Mouse (Mus musculus): ENCODE measurements around the gene Mapkapk3. TPM values are rescaled to one million over a fixed set of nuclear protein-coding genes. Genes with fewer than 3 reads are reported as not detected.

Mapkapk3 gene
- polyA plus RNA-seq, 1 experiment from 2014 or later, result 41.1 TPM

DNA sequence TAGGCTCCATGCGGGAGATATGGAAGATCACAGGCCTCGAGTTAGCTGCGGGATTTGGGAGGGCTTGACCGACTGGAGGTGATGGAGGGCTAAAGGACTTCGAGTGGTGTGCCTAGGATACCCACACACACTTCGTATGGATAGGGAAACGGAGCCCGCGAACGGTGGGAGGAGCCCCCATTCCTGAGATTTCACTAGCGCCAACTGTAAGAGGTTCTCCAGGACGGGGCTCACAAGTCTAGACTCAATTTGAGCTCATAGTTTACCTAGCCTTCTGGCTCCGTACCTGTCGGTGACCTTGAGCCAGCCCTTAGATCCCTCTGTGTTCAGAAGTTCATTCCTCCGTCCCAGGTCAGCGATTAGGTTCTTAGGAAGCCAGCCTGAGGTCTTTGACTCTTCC lies 7.4 kb upstream of the Mapkapk3 start:
- WGBS, result 8% methylated on average over 16 of the region's 16 CpGs
- H3K9me3 ChIP-seq (ENCODE audit: control insufficient read depth, low read length), result no peaks in the 10 kb centered on the region
- peak; percentile 10 for ATAC-seq
- peaks cover 32% of the 10 kb centered on the region for H3K4me1 ChIP-seq (ENCODE audit: control insufficient read depth, insufficient read depth, low read length)
- H3K4me2 ChIP-seq (ENCODE audit: low read depth, low read length), result peak overlapping the region; percentile 89
- H3K9ac ChIP-seq (ENCODE audit: low read depth, low read length), result peak overlapping the region; percentile 82
- H3K36me3 ChIP-seq (ENCODE audit: control insufficient read depth, insufficient read depth, low read length), result peaks cover 14% of the 10 kb centered on the region; the same call in 1 of the 2 replicates
- peak overlapping the region; percentile 71 for H3K4me3 ChIP-seq (ENCODE audit: low read length)
- peaks cover 4% of the 10 kb centered on the region; the same call in 1 of the 2 replicates for H3K27me3 ChIP-seq (replicated peaks; ENCODE audit: control insufficient read depth, insufficient read depth, low read length)
- peak overlapping the region; percentile 89 for H3K27ac ChIP-seq (ENCODE audit: low read length)

DNA sequence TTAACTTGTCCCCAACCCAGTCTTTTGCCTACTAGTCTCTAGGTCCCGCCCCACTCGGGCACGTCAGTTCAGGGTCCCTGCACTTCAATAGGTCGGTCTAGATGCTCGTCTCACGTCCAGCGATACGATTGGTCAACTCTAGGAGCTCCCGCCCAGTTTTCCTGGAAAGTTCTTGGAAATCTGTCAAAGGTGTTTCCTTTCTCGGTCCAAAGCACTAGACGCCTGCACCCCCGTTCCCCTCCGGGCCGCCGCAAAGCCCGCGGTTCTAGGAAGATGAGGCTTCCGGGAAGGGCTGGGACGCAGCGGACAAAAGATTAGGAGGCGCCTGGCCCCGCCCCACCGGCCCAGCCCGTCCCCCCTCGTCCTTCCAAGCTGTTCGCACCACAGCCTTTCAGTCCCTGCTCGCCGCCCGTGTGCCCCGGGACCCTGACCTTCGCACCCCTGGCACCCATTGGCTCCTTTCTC lies 6.9 kb upstream of the Mapkapk3 start:
- WGBS, result under 1% methylated on average over 31 of the region's 31 CpGs
- Histone ChIP-seq H3K4me3 (ENCODE audit: low read length) (peak overlapping the region; percentile 71), H3K36me3 (ENCODE audit: control insufficient read depth, insufficient read depth, low read length) (peaks cover 10% of the 10 kb centered on the region; the same call in 1 of the 2 replicates)

DNA sequence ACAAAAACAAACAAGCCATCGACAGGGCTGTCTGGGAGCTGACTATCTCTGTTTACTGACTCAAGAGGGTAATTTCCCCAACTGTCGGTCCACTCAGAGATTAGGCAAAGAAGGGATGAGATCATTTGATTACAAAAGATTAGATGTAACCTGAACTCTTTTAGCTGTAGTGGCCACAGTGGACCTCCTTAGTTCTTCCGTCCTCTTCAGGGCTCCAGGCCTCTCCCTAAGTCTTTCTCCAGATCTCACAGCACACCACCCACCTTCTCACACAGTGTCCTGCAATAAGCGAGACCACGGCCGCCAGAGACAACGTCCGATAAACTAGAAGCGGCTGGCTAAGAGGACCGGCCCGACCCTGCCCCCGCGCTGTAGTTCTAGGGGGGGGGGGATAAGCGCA lies 6.4 kb upstream of the Mapkapk3 start:
- H3K9me3 ChIP-seq (ENCODE audit: control insufficient read depth, low read length), result no peaks in the 10 kb centered on the region
- peaks cover 32% of the 10 kb centered on the region for H3K4me1 ChIP-seq (ENCODE audit: control insufficient read depth, insufficient read depth, low read length)
- peak overlapping the region; percentile 89 for H3K4me2 ChIP-seq (ENCODE audit: low read depth, low read length)
- 0 out of 2 replicates have a peak, but pooled peaks cover 6% of the 10 kb centered on the region for H3K36me3 ChIP-seq (ENCODE audit: control insufficient read depth, insufficient read depth, low read length)
- WGBS, result under 1% methylated on average over 14 of the region's 14 CpGs
- peaks cover 4% of the 10 kb centered on the region; the same call in 1 of the 2 replicates for H3K27me3 ChIP-seq (replicated peaks; ENCODE audit: control insufficient read depth, insufficient read depth, low read length)
- ATAC-seq, result peak; percentile 32
- H3K4me3 ChIP-seq (ENCODE audit: low read length), result peak overlapping the region; percentile 71
- H3K27ac ChIP-seq (ENCODE audit: low read length), result peak overlapping the region; percentile 88
- peak overlapping the region; percentile 63 for H3K9ac ChIP-seq (ENCODE audit: low read depth, low read length)

More for the DNA sequence above, 6.9 kb upstream of the Mapkapk3 start:
- H3K9me3 ChIP-seq (ENCODE audit: control insufficient read depth, low read length), result no peaks in the 10 kb centered on the region
- H3K27me3 ChIP-seq (replicated peaks; ENCODE audit: control insufficient read depth, insufficient read depth, low read length), result peaks cover 4% of the 10 kb centered on the region; the same call in 1 of the 2 replicates
- H3K4me2 ChIP-seq (ENCODE audit: low read depth, low read length), result peak overlapping the region; percentile 89
- H3K9ac ChIP-seq (ENCODE audit: low read depth, low read length), result peak overlapping the region; percentile 82
- H3K4me1 ChIP-seq (ENCODE audit: control insufficient read depth, insufficient read depth, low read length), result peaks cover 32% of the 10 kb centered on the region
- peak overlapping the region; percentile 89 for H3K27ac ChIP-seq (ENCODE audit: low read length)
- ATAC-seq, result peak; percentile 96

DNA sequence AAGGTAGTCTGAATTCAATTTTAAA lies 6.2 kb upstream of the Mapkapk3 start, which contains the start of gene Cish:
Cish (plus strand) TSS at position 11 of the 25 bp plus-strand sequence.
- Histone ChIP-seq H3K4me1 (ENCODE audit: control insufficient read depth, insufficient read depth, low read length) (peaks cover 32% of the 10 kb centered on the region), H3K27me3 (replicated peaks; ENCODE audit: control insufficient read depth, insufficient read depth, low read length) (peaks cover 4% of the 10 kb centered on the region; the same call in 1 of the 2 replicates), H3K4me3 (ENCODE audit: low read length) (peak within 1 kb of the TSS; percentile 71), H3K9me3 (ENCODE audit: control insufficient read depth, low read length) (no peaks in the 10 kb centered on the region), H3K9ac (ENCODE audit: low read depth, low read length) (peak within 1 kb of the TSS; percentile 82), H3K36me3 (ENCODE audit: control insufficient read depth, insufficient read depth, low read length) (0 out of 2 replicates have a peak, but pooled peaks cover 6% of the 10 kb centered on the region), H3K4me2 (ENCODE audit: low read depth, low read length) (peak within 1 kb of the TSS; percentile 89), H3K27ac (ENCODE audit: low read length) (peak within 1 kb of the TSS; percentile 89)
- ATAC-seq, result no peak

DNA sequence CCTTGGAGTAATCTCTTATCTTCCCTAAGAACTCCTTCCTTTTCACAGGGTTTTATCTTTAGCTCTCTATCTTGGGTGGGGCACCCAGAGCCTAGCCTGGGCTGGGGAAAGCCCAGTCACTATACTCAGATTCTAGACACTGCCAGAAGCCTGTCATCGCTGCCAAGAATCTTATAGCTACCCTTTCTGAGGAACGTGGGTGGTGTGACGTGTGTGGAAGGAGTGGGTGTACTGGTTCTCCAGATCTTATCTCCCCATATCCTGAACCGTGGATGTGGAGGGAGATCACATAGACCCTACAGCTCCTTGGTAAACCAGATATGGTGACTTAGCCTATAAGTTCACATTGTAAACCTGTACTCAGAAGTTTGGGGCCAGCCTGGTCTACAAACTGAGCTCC lies 5.9 kb upstream of the Mapkapk3 start:
- peak overlapping the region; percentile 63 for H3K9ac ChIP-seq (ENCODE audit: low read depth, low read length)

DNA sequence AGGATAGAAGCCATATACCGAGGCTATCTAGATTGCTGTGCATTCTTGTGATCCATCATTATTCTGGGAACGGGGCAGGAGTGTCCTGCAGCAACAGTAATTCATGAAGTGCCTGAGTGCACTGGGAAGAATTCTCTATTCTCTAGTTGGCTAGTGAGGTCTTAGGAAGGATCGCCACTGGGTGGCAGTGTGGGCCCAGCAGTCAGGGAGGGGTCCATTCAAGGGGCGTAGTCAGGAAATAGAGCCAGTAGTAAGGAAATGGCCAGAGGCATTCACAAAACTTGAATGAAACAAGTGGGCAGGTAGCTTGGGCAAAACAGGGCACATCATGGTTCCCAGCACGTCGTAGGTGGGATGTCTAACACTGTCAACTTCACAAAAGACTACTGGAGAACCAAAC lies 4.6 kb upstream of the Mapkapk3 start:
- ATAC-seq, result no peak
- Histone ChIP-seq H3K9ac (ENCODE audit: low read depth, low read length) (no peak overlapping the region), H3K4me1 (ENCODE audit: control insufficient read depth, insufficient read depth, low read length) (peaks cover 33% of the 10 kb centered on the region), H3K4me2 (ENCODE audit: low read depth, low read length) (no peak overlapping the region), H3K4me3 (ENCODE audit: low read length) (no peak overlapping the region), H3K27ac (ENCODE audit: low read length) (no peak overlapping the region), H3K27me3 (replicated peaks; ENCODE audit: control insufficient read depth, insufficient read depth, low read length) (peaks cover 4% of the 10 kb centered on the region; the same call in 1 of the 2 replicates), H3K36me3 (ENCODE audit: control insufficient read depth, insufficient read depth, low read length) (no peaks in the 10 kb centered on the region), H3K9me3 (ENCODE audit: control insufficient read depth, low read length) (no peaks in the 10 kb centered on the region)
- WGBS, result 5% methylated on average over 6 of the region's 6 CpGs

More for the DNA sequence above, 5.9 kb upstream of the Mapkapk3 start:
- Histone ChIP-seq H3K4me3 (ENCODE audit: low read length) (peak overlapping the region; percentile 71), H3K36me3 (ENCODE audit: control insufficient read depth, insufficient read depth, low read length) (0 out of 2 replicates have a peak, but pooled peaks cover 5% of the 10 kb centered on the region), H3K4me1 (ENCODE audit: control insufficient read depth, insufficient read depth, low read length) (peaks cover 32% of the 10 kb centered on the region), H3K27me3 (replicated peaks; ENCODE audit: control insufficient read depth, insufficient read depth, low read length) (peaks cover 4% of the 10 kb centered on the region; the same call in 1 of the 2 replicates), H3K9me3 (ENCODE audit: control insufficient read depth, low read length) (no peaks in the 10 kb centered on the region), H3K27ac (ENCODE audit: low read length) (peak overlapping the region; percentile 88), H3K4me2 (ENCODE audit: low read depth, low read length) (peak overlapping the region; percentile 89)
- WGBS, result 48% methylated on average over 4 of the region's 4 CpGs
- ATAC-seq, result no peak

DNA sequence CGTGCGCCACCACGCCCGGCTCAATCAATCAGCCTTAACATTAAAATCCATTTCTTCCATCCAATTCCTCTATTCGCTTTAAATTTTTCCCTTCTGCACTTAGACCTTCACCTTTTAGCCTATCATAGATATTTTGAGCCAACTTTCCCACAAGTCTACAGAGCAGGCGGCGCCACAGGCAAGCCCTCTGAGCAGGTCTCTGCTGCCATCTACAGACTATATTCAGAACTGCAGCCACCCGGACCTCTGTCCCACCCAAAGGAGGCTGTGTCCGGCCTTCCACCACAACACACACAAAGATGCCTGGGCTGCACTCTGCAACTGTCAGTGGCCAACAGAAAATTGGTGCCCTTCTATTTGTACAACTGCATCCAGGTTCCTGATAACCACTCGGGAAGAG lies 1.2 kb upstream of the Mapkapk3 start:
- Histone ChIP-seq H3K36me3 (ENCODE audit: control insufficient read depth, insufficient read depth, low read length) (no peaks in the 10 kb centered on the region), H3K9me3 (ENCODE audit: control insufficient read depth, low read length) (no peaks in the 10 kb centered on the region), H3K27ac (ENCODE audit: low read length) (no peak overlapping the region), H3K9ac (ENCODE audit: low read depth, low read length) (no peak overlapping the region), H3K4me3 (ENCODE audit: low read length) (no peak overlapping the region), H3K4me2 (ENCODE audit: low read depth, low read length) (no peak overlapping the region), H3K4me1 (ENCODE audit: control insufficient read depth, insufficient read depth, low read length) (peaks cover 11% of the 10 kb centered on the region), H3K27me3 (replicated peaks; ENCODE audit: control insufficient read depth, insufficient read depth, low read length) (peaks cover 4% of the 10 kb centered on the region; the same call in 1 of the 2 replicates)
- WGBS, result 29% methylated on average over 10 of the region's 10 CpGs
- ATAC-seq, result no peak

DNA sequence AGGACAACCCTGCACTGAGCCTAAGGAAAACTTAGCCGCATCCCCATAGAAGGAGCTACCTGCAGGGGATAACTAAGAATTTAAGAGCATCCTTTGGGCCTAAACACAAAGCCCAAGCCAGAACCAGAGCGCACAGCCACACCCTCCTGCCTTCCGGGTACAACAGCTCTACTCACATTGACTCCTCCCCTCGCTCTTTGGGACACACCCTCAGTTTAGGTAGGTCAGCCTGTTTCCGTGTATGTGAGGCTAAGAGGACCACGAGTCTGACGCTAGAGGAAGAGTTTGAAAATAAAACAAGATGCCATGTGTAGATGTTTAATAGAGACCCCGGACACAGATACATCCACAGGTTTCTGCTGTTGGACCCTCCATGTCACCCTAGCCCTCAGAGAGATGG lies 966 bp downstream of the Mapkapk3 start:
- Histone ChIP-seq H3K4me3 (ENCODE audit: low read length) (peak overlapping the region; percentile 66), H3K9me3 (ENCODE audit: control insufficient read depth, low read length) (no peaks in the 10 kb centered on the region), H3K36me3 (ENCODE audit: control insufficient read depth, insufficient read depth, low read length) (no peaks in the 10 kb centered on the region), H3K27ac (ENCODE audit: low read length) (peak overlapping the region; percentile 83), H3K4me1 (ENCODE audit: control insufficient read depth, insufficient read depth, low read length) (peaks cover 2% of the 10 kb centered on the region; the same call in 1 of the 2 replicates), H3K9ac (ENCODE audit: low read depth, low read length) (peak overlapping the region; percentile 82), H3K27me3 (replicated peaks; ENCODE audit: control insufficient read depth, insufficient read depth, low read length) (peaks cover 4% of the 10 kb centered on the region; the same call in 1 of the 2 replicates), H3K4me2 (ENCODE audit: low read depth, low read length) (peak overlapping the region; percentile 64)
- WGBS, result 21% methylated on average over 8 of the region's 8 CpGs
- peak; percentile 74 for ATAC-seq

DNA sequence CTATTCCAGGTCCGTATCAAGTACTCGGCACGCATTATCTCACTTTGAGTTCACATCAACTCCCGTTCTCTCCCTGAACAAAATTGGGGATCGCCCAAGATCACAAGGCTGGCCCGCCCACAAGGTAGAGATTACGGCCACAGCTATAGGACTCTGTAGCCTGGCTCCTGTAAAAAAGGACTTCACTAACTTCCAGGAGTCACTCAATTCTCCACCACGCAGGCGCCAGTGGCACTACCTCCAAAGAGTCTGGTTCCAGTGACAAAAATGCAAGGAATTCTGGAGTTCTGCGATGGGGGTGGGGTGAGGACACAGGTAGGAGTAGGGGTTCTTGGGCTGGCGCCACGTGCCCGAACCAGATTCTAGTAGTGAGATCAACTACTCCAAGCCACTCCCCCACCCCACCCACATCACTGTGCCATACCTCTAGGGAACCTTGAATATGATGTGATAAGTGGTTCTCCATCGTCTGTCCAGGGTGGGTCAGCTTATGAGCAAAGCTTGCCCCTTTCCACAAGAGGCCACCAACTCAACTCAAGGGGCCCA lies 1.5 kb downstream of the Mapkapk3 start:
- H3K36me3 ChIP-seq (ENCODE audit: control insufficient read depth, insufficient read depth, low read length), result no peaks in the 10 kb centered on the region
- H3K27ac ChIP-seq (ENCODE audit: low read length), result no peak overlapping the region
- H3K4me1 ChIP-seq (ENCODE audit: control insufficient read depth, insufficient read depth, low read length), result peaks cover 2% of the 10 kb centered on the region; the same call in 1 of the 2 replicates
- peak overlapping the region; percentile 66 for H3K4me3 ChIP-seq (ENCODE audit: low read length)
- 0 out of 2 replicates have a peak, but pooled peaks have one; percentile 2 for ATAC-seq
- H3K27me3 ChIP-seq (replicated peaks; ENCODE audit: control insufficient read depth, insufficient read depth, low read length), result peaks cover 4% of the 10 kb centered on the region; the same call in 1 of the 2 replicates
- H3K4me2 ChIP-seq (ENCODE audit: low read depth, low read length), result peak overlapping the region; percentile 64
- 0 out of 2 replicates have a peak overlapping the region, but pooled peaks have one; percentile 82 for H3K9ac ChIP-seq (ENCODE audit: low read depth, low read length)
- 85% methylated on average over 14 of the region's 14 CpGs for WGBS
- no peaks in the 10 kb centered on the region for H3K9me3 ChIP-seq (ENCODE audit: control insufficient read depth, low read length)
